Comparison of ENCODE assay signal across 13 mouse cellular contexts in genomic region chr8:11513247-11513646, GRCm38 (mm10).
"Had no signal": no experiment of that assay in that cellular context is flagged by ENCODE, and none has a peak within 500 bp of the region (broad histone marks: within the 10 kb centered on the region; RNA-seq: fewer than 3 reads in every experiment).

No protein-coding gene starts in this region.

- ATAC-seq: midbrain, embryonic 16.5 days had no signal

- H3K4me3 ChIP-seq: left cerebral cortex, adult 2 months; limb, embryonic 10.5 days; midbrain, embryonic 10.5 days; neural tube, embryonic 13.5 days; stomach, embryonic 15.5 days had no signal

- H3K9me3 ChIP-seq: limb, embryonic 10.5 days; midbrain, embryonic 10.5 days; neural tube, embryonic 13.5 days; stomach, embryonic 15.5 days had no signal

- H3K9ac ChIP-seq: lung, embryonic 14.5 days; neural tube, embryonic 13.5 days; stomach, embryonic 15.5 days had no signal

- H3K4me1 ChIP-seq: limb, embryonic 10.5 days; midbrain, embryonic 10.5 days; neural tube, embryonic 13.5 days; stomach, embryonic 15.5 days had no signal

- H3K4me2 ChIP-seq: lung, embryonic 14.5 days; neural tube, embryonic 13.5 days; stomach, embryonic 15.5 days had no signal

- H3K27ac ChIP-seq: left cerebral cortex, adult 2 months; limb, embryonic 10.5 days; midbrain, embryonic 10.5 days; neural tube, embryonic 13.5 days; stomach, embryonic 15.5 days had no signal

- H3K27me3 ChIP-seq: neural tube, embryonic 13.5 days; stomach, embryonic 15.5 days had no signal

- DNase-seq: kidney, adult 8-10 months; kidney, postnatal 25 days; lung, embryonic 14.5 days; lung, postnatal 10 days; right cerebral cortex, postnatal 14 days; thymus, adult 2 months; thymus, postnatal 25 days had no signal
